Mouse (Mus musculus) kidney, embryonic 15.5 days (tissue): ENCODE results near the gene Atcay. TPM values are rescaled to one million over a fixed set of nuclear protein-coding genes. Genes with fewer than 3 reads are reported as not detected.
"Not testable (repeated sequence)": the region's sequence is repeated elsewhere in the genome, so short reads cannot be mapped to it uniquely, and the experiment has no call there.

ENCODE experiments used
- ATAC-seq: fragments of 200-750 bp; cut with Nextera tagmentation; replicated peaks from 2 replicates; pipeline ENCODE4 v1.8.0; 2017; ENCODE audit warnings: moderate TSS enrichment; ENCODE audit not compliant: low FRiP score
- H3K27ac ChIP-seq: fragments of 300-500 bp; sonication (generic); 2 replicates; pipeline ENCODE4 v1.5.1; 2015; ENCODE audit warnings: mild to moderate bottlenecking, inconsistent platforms
- H3K27me3 ChIP-seq: fragments of 300-500 bp; sonication (generic); 2 replicates; pipeline ENCODE4 v1.6.1; 2015; ENCODE audit warnings: inconsistent platforms
- H3K36me3 ChIP-seq: fragments of 300-500 bp; sonication (generic); 2 replicates; pipeline ENCODE4 v1.6.1; 2015; ENCODE audit warnings: inconsistent platforms
- H3K4me1 ChIP-seq: fragments of 300-500 bp; sonication (generic); 2 replicates; pipeline ENCODE4 v1.6.1; 2015; ENCODE audit warnings: inconsistent platforms
- H3K4me2 ChIP-seq: fragments of 300-500 bp; sonication (generic); 2 replicates; pipeline ENCODE4 v1.6.1; 2015; ENCODE audit warnings: moderate library complexity, mild to moderate bottlenecking, inconsistent platforms
- H3K4me3 ChIP-seq: fragments of 300-500 bp; sonication (generic); replicated peaks from 2 replicates; pipeline ENCODE4 v1.5.1; 2015; ENCODE audit warnings: mild to moderate bottlenecking, inconsistent platforms
- H3K9ac ChIP-seq: fragments of 300-500 bp; sonication (generic); 2 replicates; pipeline ENCODE4 v1.6.1; 2015; ENCODE audit warnings: mild to moderate bottlenecking, inconsistent platforms
- H3K9me3 ChIP-seq: fragments of 300-500 bp; sonication (generic); replicated peaks from 2 replicates; pipeline ENCODE4 v1.6.1; 2016; ENCODE audit warnings: inconsistent platforms
- WGBS: fragments of 180-500 bp; shearing (Covaris S2); methylation state at CpG from one replicate; pipeline ENCODE4 v1.1.7; 2015; ENCODE audit warnings: mixed read lengths; 5-methylcytosine and 5-hydroxymethylcytosine counted together
- polyA plus RNA-seq: library from polyadenylated mRNA; unstranded; fragments of >200 nt; fragmentation: Nextera tagmentation; extraction: Ambion mirVana; gene quantifications from 2 replicates; pipeline ENCODE4 v1.2.1, GENCODE M21; 2015

Gene Atcay
- polyA plus RNA-seq, 1 experiment from 2014 or later: 0.51 TPM

- WGBS: 80% methylated on average over 2 of the region's 2 CpGs
- no peak overlapping the region for H3K4me2 ChIP-seq
- ATAC-seq: no peak
- no peak overlapping the region for H3K9ac ChIP-seq
- no peak overlapping the region for H3K27ac ChIP-seq
- peaks cover 45% of the 10 kb centered on the region for H3K27me3 ChIP-seq
- no peaks in the 10 kb centered on the region for H3K36me3 ChIP-seq
- H3K4me3 ChIP-seq: no peak overlapping the region
- H3K9me3 ChIP-seq: no peaks in the 10 kb centered on the region
- peaks cover 21% of the 10 kb centered on the region for H3K4me1 ChIP-seq
These were observed 8.0 kb upstream of the Atcay start for GRCm38 (mm10) chr10:81238618-81239017.

- H3K4me2 ChIP-seq: no peak overlapping the region
- peaks cover 45% of the 10 kb centered on the region for H3K27me3 ChIP-seq
- H3K4me3 ChIP-seq: no peak overlapping the region
- peaks cover 32% of the 10 kb centered on the region for H3K4me1 ChIP-seq
- H3K9me3 ChIP-seq: no peaks in the 10 kb centered on the region
- no peak overlapping the region for H3K9ac ChIP-seq
- H3K27ac ChIP-seq: no peak overlapping the region
- ATAC-seq: no peak
- 88% methylated on average over 12 of the region's 12 CpGs for WGBS
- H3K36me3 ChIP-seq: no peaks in the 10 kb centered on the region
These were observed 6.0 kb upstream of the Atcay start for GRCm38 (mm10) chr10:81236471-81237268.

- Histone ChIP-seq H3K36me3 (no peaks in the 10 kb centered on the region), H3K4me3 (no peak overlapping the region), H3K27ac (no peak overlapping the region), H3K9me3 (no peaks in the 10 kb centered on the region), H3K4me2 (no peak overlapping the region), H3K4me1 (peaks cover 35% of the 10 kb centered on the region), H3K9ac (no peak overlapping the region), H3K27me3 (peaks cover 45% of the 10 kb centered on the region)
- WGBS: 73% methylated on average over 6 of the region's 6 CpGs
- no peak for ATAC-seq
These were observed 3.6 kb upstream of the Atcay start for GRCm38 (mm10) chr10:81234206-81234605.

- Histone ChIP-seq H3K4me1 (peaks cover 35% of the 10 kb centered on the region), H3K36me3 (no peaks in the 10 kb centered on the region), H3K4me2 (peak overlapping the region; percentile 64), H3K9ac (peak overlapping the region; percentile 62), H3K27ac (peak overlapping the region; percentile 49; the same call in 1 of the 2 replicates), H3K27me3 (peaks cover 48% of the 10 kb centered on the region), H3K4me3 (peak overlapping the region; percentile 71), H3K9me3 (no peaks in the 10 kb centered on the region)
- 2% methylated on average over 27 of the region's 28 CpGs for WGBS
- peak; percentile 68 for ATAC-seq
These were observed 2.6 kb upstream of the Atcay start for GRCm38 (mm10) chr10:81233226-81233585.

- peak within 1 kb of the TSS; percentile 62 for H3K9ac ChIP-seq
- peaks cover 33% of the 10 kb centered on the region for H3K4me1 ChIP-seq
- H3K4me3 ChIP-seq: peak within 1 kb of the TSS; percentile 71
- H3K4me2 ChIP-seq: peak within 1 kb of the TSS; percentile 64
- H3K27me3 ChIP-seq: peaks cover 50% of the 10 kb centered on the region
- ATAC-seq: peak; percentile 85
- H3K9me3 ChIP-seq: no peaks in the 10 kb centered on the region
- H3K27ac ChIP-seq: peak within 1 kb of the TSS; percentile 49; the same call in 1 of the 2 replicates
- H3K36me3 ChIP-seq: no peaks in the 10 kb centered on the region
- WGBS: 7% methylated on average over 29 of the region's 29 CpGs
These were observed 2.1 kb upstream of the Atcay start, which contains the start of gene Zfr2 for GRCm38 (mm10) chr10:81232580-81233225. Zfr2 (plus strand) TSS chr10:81233155.

GRCm38 (mm10) chr10:81231436-81231835, 803 bp upstream of the Atcay start:
- H3K9ac ChIP-seq: no peak overlapping the region
- no peaks in the 10 kb centered on the region for H3K9me3 ChIP-seq
- no peaks in the 10 kb centered on the region for H3K36me3 ChIP-seq
- no peak overlapping the region for H3K4me3 ChIP-seq
- peaks cover 47% of the 10 kb centered on the region for H3K27me3 ChIP-seq
- H3K4me2 ChIP-seq: no peak overlapping the region
- no peak for ATAC-seq
- WGBS: 50% methylated on average over 7 of the region's 7 CpGs
- no peak overlapping the region for H3K27ac ChIP-seq
- peaks cover 28% of the 10 kb centered on the region for H3K4me1 ChIP-seq

- Histone ChIP-seq H3K4me1 (peaks cover 28% of the 10 kb centered on the region), H3K27ac (no peak overlapping the region), H3K27me3 (peaks cover 47% of the 10 kb centered on the region), H3K9me3 (no peaks in the 10 kb centered on the region), H3K9ac (no peak overlapping the region), H3K4me3 (peak overlapping the region; percentile 24), H3K4me2 (peak overlapping the region; percentile 35), H3K36me3 (no peaks in the 10 kb centered on the region)
- ATAC-seq: no peak
- 10% methylated on average over 20 of the region's 20 CpGs for WGBS
These were observed 747 bp downstream of the Atcay start for GRCm38 (mm10) chr10:81229735-81230437.

- not testable (repeated sequence) for H3K4me1 ChIP-seq, H3K4me2 ChIP-seq, H3K9ac ChIP-seq, H3K36me3 ChIP-seq, H3K9me3 ChIP-seq, H3K4me3 ChIP-seq, H3K27ac ChIP-seq, ATAC-seq
- 42% methylated on average over 2 of the region's 2 CpGs for WGBS
- H3K27me3 ChIP-seq: peaks cover 14% of the 10 kb centered on the region
These were observed 6.9 kb downstream of the Atcay start for GRCm38 (mm10) chr10:81223731-81224130.

- H3K4me2 ChIP-seq: no peak overlapping the region
- no peaks in the 10 kb centered on the region for H3K9me3 ChIP-seq
- no peaks in the 10 kb centered on the region for H3K36me3 ChIP-seq
- no peak overlapping the region for H3K27ac ChIP-seq
- H3K9ac ChIP-seq: no peak overlapping the region
- no peak overlapping the region for H3K4me3 ChIP-seq
- WGBS: 82% methylated on average over 5 of the region's 5 CpGs
- H3K27me3 ChIP-seq: peaks cover 7% of the 10 kb centered on the region; the same call in 1 of the 2 replicates
- H3K4me1 ChIP-seq: 0 out of 2 replicates have a peak, but pooled peaks cover 2% of the 10 kb centered on the region
- no peak for ATAC-seq
These were observed 9.1 kb downstream of the Atcay start for GRCm38 (mm10) chr10:81221402-81222015.

GRCm38 (mm10) chr10:81217964-81218363, 12.7 kb downstream of the Atcay start:
- no peak overlapping the region for H3K4me2 ChIP-seq
- no peaks in the 10 kb centered on the region for H3K36me3 ChIP-seq
- H3K4me1 ChIP-seq: 0 out of 2 replicates have a peak, but pooled peaks cover 2% of the 10 kb centered on the region
- no peaks in the 10 kb centered on the region for H3K9me3 ChIP-seq
- H3K4me3 ChIP-seq: no peak overlapping the region
- H3K9ac ChIP-seq: no peak overlapping the region
- H3K27me3 ChIP-seq: peaks cover 7% of the 10 kb centered on the region; the same call in 1 of the 2 replicates
- H3K27ac ChIP-seq: no peak overlapping the region
- ATAC-seq: no peak
- 43% methylated on average over 7 of the region's 7 CpGs for WGBS

- H3K4me3 ChIP-seq, H3K27me3 ChIP-seq, H3K27ac ChIP-seq, H3K9me3 ChIP-seq, H3K4me2 ChIP-seq, H3K36me3 ChIP-seq, H3K9ac ChIP-seq, H3K4me1 ChIP-seq, ATAC-seq: not testable (repeated sequence)
- 27% methylated on average over 1 of the region's 1 CpGs for WGBS
These were observed 13.4 kb downstream of the Atcay start for GRCm38 (mm10) chr10:81217267-81217666.
